Mouse (Mus musculus): ENCODE measurements around the gene Aox4. TPM values are rescaled to one million over a fixed set of nuclear protein-coding genes. Genes with fewer than 3 reads are reported as not detected.

Aox4 gene
- polyA plus RNA-seq, 2 experiments, result 0.78 to 2.5 TPM

DNA sequence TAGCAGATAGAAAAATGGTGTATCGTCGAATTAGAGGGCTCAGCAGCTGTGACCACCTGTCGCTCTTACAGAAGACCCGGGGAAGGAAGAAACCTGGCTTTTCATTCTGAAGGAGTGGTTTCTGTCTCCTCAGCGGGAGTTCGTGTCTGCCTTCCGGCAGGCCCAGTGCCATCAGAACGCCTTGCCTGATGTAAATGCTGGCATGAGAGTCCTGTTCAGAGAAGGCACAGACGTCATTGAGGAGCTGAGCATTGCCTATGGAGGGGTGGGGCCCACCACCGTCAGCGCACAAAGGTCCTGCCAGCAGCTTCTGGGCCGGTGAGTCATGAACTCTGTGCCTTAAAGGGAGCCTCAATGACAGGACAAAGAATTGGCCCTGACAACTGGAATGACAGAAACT, 94.1 kb downstream of the Aox4 start:
- H3K9me3 ChIP-seq (ENCODE audit: control insufficient read depth, low read length), result no peaks in the 10 kb centered on the region
- no peaks in the 10 kb centered on the region for H3K36me3 ChIP-seq (ENCODE audit: control insufficient read depth, insufficient read depth, low read length)
- 0 out of 2 replicates have a peak, but pooled peaks cover 4% of the 10 kb centered on the region for H3K4me1 ChIP-seq (ENCODE audit: control insufficient read depth, insufficient read depth, low read length)
- no peak overlapping the region for H3K4me3 ChIP-seq (replicated peaks; ENCODE audit: low read length)
- no peak for TF ChIP-seq POLR2A (IDR thresholded peaks at IDR 0.05; ENCODE audit: borderline replicate concordance, extremely low read depth, insufficient read depth, insufficient read length)
- DNase-seq (ENCODE audit: low spot score) (no peak), ATAC-seq (ENCODE audit: low FRiP score, low read depth) (no peak; the same call in 1 of the 2 replicates)
- H3K27ac ChIP-seq (replicated peaks; ENCODE audit: low read depth, low read length), result no peak overlapping the region
- no peak overlapping the region for H3K4me2 ChIP-seq (replicated peaks; ENCODE audit: low read depth, low read length, severe bottlenecking)
- no peaks in the 10 kb centered on the region for H3K27me3 ChIP-seq (ENCODE audit: control insufficient read depth, insufficient read depth, low read length)
- 60% methylated on average over 12 of the region's 12 CpGs for WGBS
- no peak overlapping the region for H3K9ac ChIP-seq (ENCODE audit: low read depth, low read length, severe bottlenecking)

DNA sequence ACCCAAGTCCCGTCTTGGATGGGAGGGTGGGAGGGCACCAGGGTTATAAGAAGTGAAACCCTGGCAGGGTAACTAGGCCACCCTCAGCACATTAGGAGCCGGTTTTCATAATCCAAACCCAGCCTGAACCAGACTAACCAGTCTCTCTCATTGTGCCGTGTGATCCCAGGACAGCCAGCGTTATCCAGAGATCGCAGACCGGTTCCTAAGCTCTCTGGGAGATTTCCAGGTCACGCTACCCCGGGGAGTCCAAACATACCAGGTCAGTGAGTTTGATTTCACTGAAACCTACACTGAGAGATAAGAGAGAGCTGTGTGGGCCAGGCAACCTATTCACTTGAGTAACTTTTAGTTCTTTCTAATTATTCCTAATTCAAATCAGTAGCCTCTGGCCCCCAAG, 97.0 kb downstream of the Aox4 start:
- Histone ChIP-seq H3K9ac (ENCODE audit: low read depth, low read length, severe bottlenecking) (no peak overlapping the region), H3K9me3 (ENCODE audit: control insufficient read depth, low read length) (no peaks in the 10 kb centered on the region), H3K36me3 (ENCODE audit: control insufficient read depth, insufficient read depth, low read length) (no peaks in the 10 kb centered on the region), H3K27ac (replicated peaks; ENCODE audit: low read depth, low read length) (no peak overlapping the region), H3K27me3 (ENCODE audit: control insufficient read depth, insufficient read depth, low read length) (no peaks in the 10 kb centered on the region), H3K4me1 (ENCODE audit: control insufficient read depth, insufficient read depth, low read length) (0 out of 2 replicates have a peak, but pooled peaks cover 4% of the 10 kb centered on the region), H3K4me2 (replicated peaks; ENCODE audit: low read depth, low read length, severe bottlenecking) (no peak overlapping the region), H3K4me3 (replicated peaks; ENCODE audit: low read length) (no peak overlapping the region)
- TF ChIP-seq POLR2A (IDR thresholded peaks at IDR 0.05; ENCODE audit: borderline replicate concordance, extremely low read depth, insufficient read depth, insufficient read length), result no peak
- no peak for DNase-seq (ENCODE audit: low spot score)
- ATAC-seq (ENCODE audit: low FRiP score, low read depth), result no peak
- 85% methylated on average over 8 of the region's 8 CpGs for WGBS

DNA sequence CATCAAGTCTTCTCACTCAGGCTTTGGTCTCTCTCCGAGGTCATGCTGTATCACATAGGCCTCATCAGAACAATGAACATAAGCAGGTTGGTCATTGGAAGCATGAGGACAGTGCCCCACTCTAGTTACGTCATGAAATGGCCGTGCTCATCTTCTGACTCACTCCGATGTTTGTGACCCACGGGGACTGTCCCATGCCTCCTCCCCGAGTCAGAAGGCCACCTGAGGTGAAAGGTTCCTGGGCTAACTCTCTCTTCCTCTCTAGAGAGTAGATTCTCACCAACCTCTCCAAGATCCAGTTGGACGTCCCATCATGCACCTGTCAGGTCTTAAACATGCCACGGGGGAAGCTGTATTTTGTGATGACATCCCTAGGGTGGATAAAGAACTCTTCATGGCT, 98.4 kb downstream of the Aox4 start:
- Histone ChIP-seq H3K27ac (replicated peaks; ENCODE audit: low read depth, low read length) (no peak overlapping the region), H3K4me2 (replicated peaks; ENCODE audit: low read depth, low read length, severe bottlenecking) (no peak overlapping the region), H3K4me1 (ENCODE audit: control insufficient read depth, insufficient read depth, low read length) (no peaks in the 10 kb centered on the region), H3K9me3 (ENCODE audit: control insufficient read depth, low read length) (no peaks in the 10 kb centered on the region), H3K4me3 (replicated peaks; ENCODE audit: low read length) (no peak overlapping the region), H3K27me3 (ENCODE audit: control insufficient read depth, insufficient read depth, low read length) (no peaks in the 10 kb centered on the region), H3K36me3 (ENCODE audit: control insufficient read depth, insufficient read depth, low read length) (no peaks in the 10 kb centered on the region), H3K9ac (ENCODE audit: low read depth, low read length, severe bottlenecking) (no peak overlapping the region)
- DNase-seq (ENCODE audit: low spot score) (no peak), ATAC-seq (ENCODE audit: low FRiP score, low read depth) (no peak)
- TF ChIP-seq POLR2A (IDR thresholded peaks at IDR 0.05; ENCODE audit: borderline replicate concordance, extremely low read depth, insufficient read depth, insufficient read length), result no peak
- 81% methylated on average over 8 of the region's 8 CpGs for WGBS

DNA sequence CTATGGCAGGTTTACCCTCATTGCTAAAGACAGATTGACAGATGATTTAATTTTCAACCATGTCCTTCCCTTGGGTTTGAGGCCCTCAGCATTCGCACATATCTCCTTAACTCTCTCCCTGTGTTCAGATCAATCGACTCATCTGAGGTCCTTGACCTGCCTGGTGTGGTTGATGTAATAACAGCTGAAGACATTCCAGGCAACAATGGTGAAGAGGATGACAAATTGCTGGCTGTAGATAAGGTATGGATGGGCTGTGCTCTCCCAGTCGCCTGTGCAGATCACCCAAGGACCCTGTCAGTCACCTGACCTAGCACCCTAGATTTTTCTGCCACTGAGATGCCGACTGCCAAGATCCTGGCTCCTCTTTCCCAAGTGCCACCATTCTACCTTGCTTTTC, 99.7 kb downstream of the Aox4 start:
- H3K4me2 ChIP-seq (replicated peaks; ENCODE audit: low read depth, low read length, severe bottlenecking), result no peak overlapping the region
- H3K27ac ChIP-seq (replicated peaks; ENCODE audit: low read depth, low read length), result no peak overlapping the region
- DNase-seq (ENCODE audit: low spot score) (no peak), ATAC-seq (ENCODE audit: low FRiP score, low read depth) (no peak)
- no peak overlapping the region for H3K9ac ChIP-seq (ENCODE audit: low read depth, low read length, severe bottlenecking)
- H3K36me3 ChIP-seq (ENCODE audit: control insufficient read depth, insufficient read depth, low read length), result no peaks in the 10 kb centered on the region
- 83% methylated on average over 4 of the region's 4 CpGs for WGBS
- no peaks in the 10 kb centered on the region for H3K27me3 ChIP-seq (ENCODE audit: control insufficient read depth, insufficient read depth, low read length)
- no peaks in the 10 kb centered on the region for H3K4me1 ChIP-seq (ENCODE audit: control insufficient read depth, insufficient read depth, low read length)
- no peaks in the 10 kb centered on the region for H3K9me3 ChIP-seq (ENCODE audit: control insufficient read depth, low read length)
- no peak overlapping the region for H3K4me3 ChIP-seq (replicated peaks; ENCODE audit: low read length)
- TF ChIP-seq POLR2A (IDR thresholded peaks at IDR 0.05; ENCODE audit: borderline replicate concordance, extremely low read depth, insufficient read depth, insufficient read length), result no peak

DNA sequence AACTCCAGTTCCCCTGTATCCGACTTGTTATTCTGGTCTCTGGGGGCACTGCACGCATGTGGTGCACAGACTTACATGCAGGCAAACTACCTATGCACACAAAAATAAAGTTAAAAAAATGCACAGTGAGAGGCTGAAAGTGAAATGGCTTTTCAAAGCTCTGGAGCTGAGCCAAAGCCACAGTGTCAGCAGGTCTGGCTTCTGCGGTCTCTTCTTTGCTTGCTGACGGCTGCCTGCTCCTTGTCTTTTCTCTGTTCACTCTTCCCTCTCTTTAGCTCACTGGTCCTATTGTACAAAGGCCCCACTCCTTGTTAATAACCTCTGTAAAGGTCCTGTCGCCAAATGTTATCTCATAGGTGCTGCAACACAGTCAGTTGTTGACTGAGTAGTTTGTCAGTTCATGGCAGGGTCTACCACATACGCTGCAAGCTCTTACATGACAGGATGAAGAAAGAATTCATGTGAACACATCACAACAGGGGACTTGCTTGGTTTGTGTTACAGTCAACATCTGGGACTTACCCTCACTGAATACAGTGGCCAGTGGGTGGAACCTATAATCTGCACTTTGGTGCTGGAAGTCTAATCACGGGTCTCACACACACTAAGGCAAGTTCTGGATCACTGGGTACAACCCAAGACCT, 101.1 kb downstream of the Aox4 start:
- Histone ChIP-seq H3K4me1 (ENCODE audit: control insufficient read depth, insufficient read depth, low read length) (no peaks in the 10 kb centered on the region), H3K27me3 (ENCODE audit: control insufficient read depth, insufficient read depth, low read length) (no peaks in the 10 kb centered on the region), H3K36me3 (ENCODE audit: control insufficient read depth, insufficient read depth, low read length) (no peaks in the 10 kb centered on the region), H3K9ac (ENCODE audit: low read depth, low read length, severe bottlenecking) (no peak overlapping the region), H3K4me2 (replicated peaks; ENCODE audit: low read depth, low read length, severe bottlenecking) (no peak overlapping the region), H3K27ac (replicated peaks; ENCODE audit: low read depth, low read length) (no peak overlapping the region), H3K4me3 (replicated peaks; ENCODE audit: low read length) (no peak overlapping the region), H3K9me3 (ENCODE audit: control insufficient read depth, low read length) (no peaks in the 10 kb centered on the region)
- no peak for TF ChIP-seq POLR2A (IDR thresholded peaks at IDR 0.05; ENCODE audit: borderline replicate concordance, extremely low read depth, insufficient read depth, insufficient read length)
- no peak for ATAC-seq (ENCODE audit: low FRiP score, low read depth)
- WGBS, result 75% methylated on average over 7 of the region's 7 CpGs
- no peak for DNase-seq (ENCODE audit: low spot score)

Data from limb, embryonic 14.5 days (tissue).